Mouse (Mus musculus) ovary, adult 10 weeks (tissue): ENCODE data around the gene Pdcd2. TPM values are rescaled to one million over a fixed set of nuclear protein-coding genes. Genes with fewer than 3 reads are reported as not detected.

ENCODE experiments used
- polyA plus RNA-seq: library from polyadenylated mRNA; stranded (reverse); fragments of 350-450 nt; fragmentation: Illumina TruSeq; extraction: RNeasy Lipid Tissue Mini Kit (QIAGEN cat#74804); gene quantifications from one replicate; pipeline ENCODE4 v1.2.3, GENCODE M21; 2014

Pdcd2 gene
- polyA plus RNA-seq: 75.0 TPM

GRCm38 (mm10) chr17:15526986-15527810, at the start of gene Pdcd2:
Gene Pdcd2 (minus strand): TSS chr17:15527301.

GRCm38 (mm10) chr17:15564014-15564927, 37.2 kb upstream of the Pdcd2 start, which contains the start of gene Prdm9:
Gene Prdm9 (minus strand): TSS chr17:15564354.

GRCm38 (mm10) chr17:15499656-15500394, 27.3 kb downstream of the Pdcd2 start, which contains the start of the genes Psmb1 and Tbp:
Gene Psmb1 (minus strand): TSS chr17:15499751.
Gene Tbp (plus strand): TSS chr17:15499888.

Other genes with a start within 250 kb of the Pdcd2 start
- 2.1 TPM for gene Dll1, start 150.4 kb downstream of the Pdcd2 start, polyA plus RNA-seq
- 29.8 TPM for gene Fam120b, start 131.1 kb downstream of the Pdcd2 start, polyA plus RNA-seq
- 166 TPM for gene Psmb1, start 27.6 kb downstream of the Pdcd2 start, polyA plus RNA-seq
- gene Tbp, start 27.4 kb downstream of the Pdcd2 start, polyA plus RNA-seq: 87.6 TPM
- 3.5 TPM for gene Prdm9, start 37.1 kb upstream of the Pdcd2 start, polyA plus RNA-seq
- 64.7 TPM for gene Chd1, start 177.7 kb upstream of the Pdcd2 start, polyA plus RNA-seq